Mouse (Mus musculus) heart, adult 2 months (tissue): ENCODE data around the gene Olfr1348.

Experiments
- CTCF ChIP-seq: fragments of 200-600 bp; IDR thresholded peaks from 2 replicates; pipeline ENCODE4 v1.8.1; 2022; ENCODE audit warnings: antibody characterized with exemption, mild to moderate bottlenecking, moderate library complexity
- POLR2A ChIP-seq: fragments of 200-500 bp; IDR thresholded peaks from 2 replicates; pipeline ENCODE4 v1.6.1; 2011; ENCODE audit warnings: mild to moderate bottlenecking, low read depth, low read length, control low read depth; ENCODE audit not compliant: insufficient read depth

GRCm38 (mm10) chr7:6499655-6500054 is 8.9 kb downstream of the Olfr1348 start, which contains the start of gene Olfr1347:
- no peak for TF ChIP-seq POLR2A
- TF ChIP-seq CTCF = no peak
